Mouse (Mus musculus) CH12.LX (cell line): ENCODE results near the gene Pnisr. TPM values are rescaled to one million over a fixed set of nuclear protein-coding genes. Genes with fewer than 3 reads are reported as not detected.

Experiments used
- DNase-seq: peaks from one replicate; pipeline ENCODE4 v3.0.0-alpha.2; 2013; ENCODE audit errors: extremely low read depth
- H3K27ac ChIP-seq: 2 replicates; pipeline ENCODE4 v1.5.1; 2012; ENCODE audit warnings: low read depth, mild to moderate bottlenecking, control low read depth, moderate library complexity; ENCODE audit not compliant: insufficient read depth
- H3K27me3 ChIP-seq: replicated peaks from 2 replicates; pipeline ENCODE3; 2012; ENCODE audit warnings: inconsistent platforms
- H3K36me3 ChIP-seq, 2 experiments: replicated peaks in 1 of 2; 2 replicates each; pipeline versions ENCODE3 to v1.6.1; 2012; ENCODE audit warnings: inconsistent platforms in 1 of 2, low read length in 1 of 2, mild to moderate bottlenecking in 1 of 2, mixed read lengths in 1 of 2, moderate library complexity in 1 of 2; ENCODE audit not compliant: control insufficient read depth in 1 of 2, insufficient read depth in 1 of 2
- H3K4me1 ChIP-seq, 2 experiments: 2 replicates each; pipeline ENCODE4 v1.6.1; 2012; ENCODE audit warnings: inconsistent platforms in 1 of 2, moderate library complexity in 1 of 2; ENCODE audit not compliant: insufficient read depth in 2 of 2, control insufficient read depth in 1 of 2
- H3K4me2 ChIP-seq: 2 replicates; pipeline ENCODE4 v1.6.1; 2012; ENCODE audit warnings: low read depth, mild to moderate bottlenecking, control low read depth; ENCODE audit not compliant: poor library complexity, insufficient read depth, severe bottlenecking
- H3K4me3 ChIP-seq, 3 experiments: fragments of 150-350 bp in 1 of 3; sonication (generic) in 1 of 3; replicated peaks in 1 of 3; 2 replicates each; pipeline versions ENCODE3 to v1.5.1; 2011 to 2012; ENCODE audit warnings: low read depth in 2 of 3, low read length in 2 of 3, mild to moderate bottlenecking in 2 of 3, moderate library complexity in 2 of 3, control low read depth in 1 of 3, improper control_type of control experiment in 1 of 3, inconsistent platforms in 1 of 3, mixed read lengths in 1 of 3; ENCODE audit not compliant: poor library complexity in 1 of 3
- H3K79me2 ChIP-seq: replicated peaks from 2 replicates; pipeline ENCODE4 v1.6.1; 2012; ENCODE audit warnings: mild to moderate bottlenecking, moderate library complexity; ENCODE audit not compliant: control insufficient read depth, poor library complexity, insufficient read depth, severe bottlenecking; ENCODE audit errors: extremely low read depth
- H3K9ac ChIP-seq: 2 replicates; pipeline ENCODE4 v1.6.1; 2012; ENCODE audit warnings: low read depth, mild to moderate bottlenecking, control low read depth, moderate library complexity; ENCODE audit not compliant: insufficient read depth
- H3K9me3 ChIP-seq: replicated peaks from 2 replicates; pipeline ENCODE3; 2012; ENCODE audit warnings: low read length, inconsistent platforms, mixed read lengths
- BHLHE40 ChIP-seq: IDR thresholded peaks from 2 replicates; pipeline ENCODE4 v1.6.1; 2011; ENCODE audit warnings: mild to moderate bottlenecking, low read depth, low read length, improper control_type of control experiment
- CHD1 ChIP-seq: IDR thresholded peaks from 2 replicates; pipeline ENCODE4 v1.6.1; 2012; ENCODE audit warnings: low read depth, low read length, improper control_type of control experiment, inconsistent platforms
- CHD2 ChIP-seq: IDR thresholded peaks from 2 replicates; pipeline ENCODE4 v1.6.1; 2011; ENCODE audit warnings: low read length, improper control_type of control experiment
- E2F4 ChIP-seq: IDR thresholded peaks from 2 replicates; pipeline ENCODE4 v1.6.1; 2011; ENCODE audit warnings: low read depth, low read length, improper control_type of control experiment; ENCODE audit not compliant: insufficient replicate concordance
- ELF1 ChIP-seq: IDR thresholded peaks from 2 replicates; pipeline ENCODE4 v1.6.1; 2014; ENCODE audit warnings: low read depth, mild to moderate bottlenecking, inconsistent platforms, low read length, improper control_type of control experiment
- EP300 ChIP-seq: IDR thresholded peaks from 2 replicates; pipeline ENCODE4 v1.6.1; 2011; ENCODE audit warnings: low read length, improper control_type of control experiment
- ETS1 ChIP-seq: conservative IDR thresholded peaks from 2 replicates; pipeline ENCODE4 v1.6.1; 2012; ENCODE audit warnings: low read depth, mild to moderate bottlenecking, inconsistent platforms, low read length, improper control_type of control experiment, moderate library complexity
- KAT2A ChIP-seq: IDR thresholded peaks from 2 replicates; pipeline ENCODE4 v1.6.1; 2012; ENCODE audit warnings: low read length, improper control_type of control experiment, inconsistent platforms; ENCODE audit not compliant: insufficient replicate concordance
- MAFK ChIP-seq: IDR thresholded peaks from 2 replicates; pipeline ENCODE4 v1.6.1; 2011; ENCODE audit warnings: low read length, improper control_type of control experiment; ENCODE audit not compliant: insufficient replicate concordance
- MYC ChIP-seq: IDR thresholded peaks from 2 replicates; pipeline ENCODE4 v1.6.1; 2011; ENCODE audit warnings: low read depth, mild to moderate bottlenecking, improper control_type of control experiment, low read length
- NELFE ChIP-seq: IDR thresholded peaks from 2 replicates; pipeline ENCODE4 v1.6.1; 2011; ENCODE audit warnings: low read depth, low read length, improper control_type of control experiment
- NRF1 ChIP-seq: IDR thresholded peaks from 2 replicates; pipeline ENCODE4 v1.6.1; 2014; ENCODE audit warnings: low read depth, mild to moderate bottlenecking, inconsistent platforms, low read length, improper control_type of control experiment, moderate library complexity
- POLR2AphosphoS2 ChIP-seq: IDR thresholded peaks from 2 replicates; pipeline ENCODE4 v1.6.1; 2011; ENCODE audit warnings: low read depth, low read length, improper control_type of control experiment
- RCOR1 ChIP-seq: conservative IDR thresholded peaks from 2 replicates; pipeline ENCODE4 v1.6.1; 2012; ENCODE audit warnings: low read depth, mild to moderate bottlenecking, inconsistent platforms, low read length, improper control_type of control experiment
- SIN3A ChIP-seq: IDR thresholded peaks from 2 replicates; pipeline ENCODE4 v1.6.1; 2012; ENCODE audit warnings: low read length, improper control_type of control experiment, inconsistent platforms
- TCF12 ChIP-seq: IDR thresholded peaks from 2 replicates; pipeline ENCODE4 v1.6.1; 2014; ENCODE audit warnings: low read depth, mild to moderate bottlenecking, inconsistent platforms, low read length, improper control_type of control experiment
- USF1 ChIP-seq: IDR thresholded peaks from 2 replicates; pipeline ENCODE4 v1.6.1; 2014; ENCODE audit warnings: low read depth, mild to moderate bottlenecking, inconsistent platforms, low read length, improper control_type of control experiment
- USF2 ChIP-seq: conservative IDR thresholded peaks from 2 replicates; pipeline ENCODE4 v1.6.1; 2011; ENCODE audit warnings: low read depth, low read length, improper control_type of control experiment
- dilution Hi-C: fragments of 300-500 bp; cut with MboI; formaldehyde crosslinking; loops from 2 replicates; pipeline ENCODE4 v1.14.3; 2020; ENCODE audit warnings: low sequenced_read_pairs; ENCODE audit not compliant: extremely low pct_unique_long_range_greater_than_20kb, extremely low pct_ligation_motif_present
- in situ Hi-C: fragments of 300-500 bp; cut with MboI; formaldehyde crosslinking; loops from 3 replicates; pipeline ENCODE4 v1.14.3; 2019; ENCODE audit warnings: low sequenced_read_pairs, low pct_ligation_motif_present, low pct_unique_long_range_greater_than_20kb, mixed read lengths
- polyA plus RNA-seq: library from polyadenylated mRNA; unstranded; fragments of >175 nt; gene quantifications from 2 replicates; pipeline ENCODE4 v1.2.1, GENCODE M21; 2012; ENCODE audit warnings: low read depth; ENCODE audit not compliant: insufficient read length
- total RNA-seq, 2 experiments: library from RNA; depleted of rRNA; stranded (reverse); fragments of 300-350 nt in 1 of 2; fragments of >200 nt in 1 of 2; gene quantifications; 2 replicates each; pipeline ENCODE4 v1.2.3; 2012 to 2014

Pnisr gene
- total and polyA plus RNA-seq, 3 experiments: 32.9 to 95.2 (median 51.3) TPM

DNA sequence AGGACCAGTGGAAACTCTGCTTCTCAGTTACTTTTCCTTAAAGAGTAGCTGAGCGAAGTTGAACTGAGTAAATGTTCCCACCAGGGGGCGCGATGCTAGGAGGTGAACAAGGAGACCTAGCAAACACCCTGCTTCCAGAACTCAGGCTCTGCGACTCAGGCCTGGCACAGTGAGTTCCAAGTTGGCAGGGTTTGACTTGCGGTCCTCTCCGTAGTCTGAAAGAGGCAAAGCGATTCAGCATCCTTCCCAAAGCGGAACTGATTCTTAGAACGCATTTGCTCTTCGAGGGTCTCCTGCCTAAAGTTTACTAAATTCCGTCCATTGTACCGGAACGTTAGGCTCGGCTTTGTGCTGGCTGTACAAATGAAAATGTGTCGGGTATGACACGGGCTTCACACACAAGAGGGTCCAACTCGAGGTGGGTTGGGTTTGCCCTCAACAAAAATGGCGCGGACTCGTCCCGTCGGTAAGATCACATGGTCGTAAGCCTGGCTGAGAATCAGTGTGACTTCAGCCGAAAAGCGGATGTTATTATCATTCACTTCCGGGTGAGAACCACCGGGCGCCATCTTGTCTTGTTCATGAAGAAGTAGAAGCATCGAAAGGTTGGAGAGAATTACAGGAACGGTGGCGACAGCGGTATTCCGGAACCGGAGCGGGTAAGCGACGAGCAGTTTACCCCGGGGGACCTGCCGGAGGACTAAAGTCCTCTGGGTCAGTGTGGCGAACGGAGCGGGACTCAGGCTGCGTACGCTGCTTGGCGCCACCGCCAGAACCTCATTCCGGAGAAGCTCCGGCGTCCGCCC lies at the start of gene Pnisr (continued):
- TF ChIP-seq ELF1: peak; percentile 77

DNA sequence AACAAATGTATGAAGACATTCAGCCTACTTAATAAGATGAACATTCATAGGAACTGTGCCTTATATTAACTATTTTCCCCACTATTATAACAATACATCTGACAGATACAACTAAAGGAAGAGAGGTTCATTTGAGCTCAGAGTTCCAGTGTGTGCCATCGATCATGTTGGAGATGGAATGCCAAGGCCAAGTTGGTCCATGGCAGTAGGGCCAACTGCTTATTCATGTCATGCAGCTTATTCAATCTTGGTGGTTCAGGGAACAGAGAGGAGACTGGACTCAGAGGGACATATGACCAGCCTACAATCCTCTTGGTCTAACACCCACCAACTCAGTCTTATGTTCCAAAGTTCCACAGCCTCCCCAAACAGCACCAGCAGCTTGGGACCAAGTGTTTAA lies 46.4 kb upstream of the Pnisr start:
- DNase-seq: no peak
- no peaks in the 10 kb centered on the region for H3K27me3 ChIP-seq
- H3K9me3 ChIP-seq: no peaks in the 10 kb centered on the region
- no peak overlapping the region for H3K27ac ChIP-seq
- H3K9ac ChIP-seq: no peak overlapping the region
- H3K4me3 ChIP-seq: no peak overlapping the region
- H3K4me1 ChIP-seq: no peaks in the 10 kb centered on the region
- H3K4me2 ChIP-seq: no peak overlapping the region
- in situ Hi-C loops (no loop called here), dilution Hi-C loops (no loop called here)
- no peaks in the 10 kb centered on the region for H3K79me2 ChIP-seq
- TF ChIP-seq SIN3A: no peak
- TF ChIP-seq ETS1: no peak
- TF ChIP-seq CHD1: no peak
- TF ChIP-seq TCF12: no peak
- peaks cover 49 to 91% of the 10 kb centered on the region in 2 experiments for H3K36me3 ChIP-seq

DNA sequence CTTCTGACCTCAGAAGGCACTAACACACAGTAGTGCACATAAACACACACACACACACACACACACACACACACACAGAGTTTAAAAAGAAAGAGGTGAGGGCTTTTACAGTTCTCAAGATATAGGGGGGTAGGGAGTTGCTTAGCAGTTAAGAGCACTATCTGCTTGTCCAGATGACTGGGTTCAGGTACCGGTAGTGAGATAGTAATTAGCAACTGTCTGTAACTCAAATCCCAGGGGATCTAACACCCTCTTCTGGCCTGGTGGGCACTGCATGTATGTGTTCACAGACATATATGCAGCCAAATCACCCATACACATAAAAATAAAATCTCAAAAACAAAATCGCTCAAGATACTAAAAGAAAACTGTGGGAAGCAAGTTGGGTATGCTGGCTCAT lies 45.8 kb upstream of the Pnisr start:
- Histone ChIP-seq H3K79me2 (no peaks in the 10 kb centered on the region), H3K4me1 (no peaks in the 10 kb centered on the region), H3K4me3 (no peak overlapping the region), H3K27me3 (no peaks in the 10 kb centered on the region), H3K9me3 (no peaks in the 10 kb centered on the region), H3K36me3 (peaks cover 49 to 91% of the 10 kb centered on the region in 2 experiments), H3K4me2 (no peak overlapping the region), H3K27ac (no peak overlapping the region), H3K9ac (no peak overlapping the region)
- dilution Hi-C loops: no loop called here
- DNase-seq: no peak
- in situ Hi-C loops: no loop called here
- TF ChIP-seq POLR2AphosphoS2 (no peak), BHLHE40 (no peak), CHD2 (no peak), EP300 (no peak), SIN3A (no peak), RCOR1 (no peak), NRF1 (no peak), TCF12 (no peak), MAFK (no peak), NELFE (no peak), MYC (no peak), USF2 (no peak), USF1 (no peak), KAT2A (no peak), E2F4 (no peak)
